In the genomic region with DNA sequence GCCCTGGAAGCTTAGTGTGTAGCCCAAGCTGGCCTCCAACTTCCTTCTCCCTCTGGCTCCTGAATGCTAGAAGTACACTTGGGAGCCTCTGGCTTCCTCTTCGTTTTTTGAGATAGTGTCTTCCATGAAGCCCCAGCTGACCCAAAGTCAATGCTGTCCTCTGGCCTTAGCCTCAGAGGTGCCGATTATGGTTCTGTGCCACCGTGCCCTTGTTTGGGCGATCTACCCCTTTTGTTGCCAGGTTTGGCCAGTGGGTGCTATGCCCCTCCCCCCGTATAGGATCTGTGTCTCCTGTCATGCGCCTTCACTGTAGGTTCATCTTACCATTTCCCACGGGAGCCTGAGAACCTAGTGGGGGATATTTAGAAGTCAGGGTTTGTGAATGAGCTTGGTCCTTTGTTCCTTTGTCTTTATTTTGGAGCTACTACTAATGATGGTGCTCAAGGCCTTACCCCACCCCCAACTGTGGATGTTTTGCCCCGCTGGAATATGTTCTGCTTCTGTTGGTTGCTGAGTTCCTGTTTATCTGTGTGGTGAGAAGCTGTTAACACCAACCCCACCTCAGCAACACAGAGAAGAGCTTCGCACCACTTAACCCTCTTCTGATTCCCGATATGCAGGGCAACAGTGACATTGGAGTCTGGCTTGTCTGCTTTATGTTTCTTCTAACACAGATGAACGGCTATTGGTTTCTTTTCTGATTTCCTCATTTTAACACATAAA, we compare ENCODE assay signal across 19 mouse cellular contexts. TPM values are rescaled to one million over a fixed set of nuclear protein-coding genes. Genes with fewer than 3 reads are reported as not detected.
DNase-seq lines count a peak whose midpoint lies in the region; ATAC-seq and TF ChIP-seq lines count a peak whose summit lies in the region.
"Had no signal": no experiment of that assay in that cellular context is flagged by ENCODE, and none has a peak within 500 bp of the region (broad histone marks: within the 10 kb centered on the region; RNA-seq: fewer than 3 reads in every experiment).

No protein-coding gene starts in this region.

- no peak for TF ChIP-seq POLR2A in thymus, adult 2 months (IDR thresholded peaks at IDR 0.05; ENCODE audit: control insufficient read depth, extremely low read depth, insufficient read depth, low read length, poor library complexity)

- no peak for TF ChIP-seq CTCF in intestine, postnatal 0 days (IDR thresholded peaks at IDR 0.05; ENCODE audit: low read depth)
- TF ChIP-seq CTCF in thymus, adult 2 months (IDR thresholded peaks at IDR 0.05; ENCODE audit: borderline replicate concordance, control insufficient read depth, extremely low read depth, insufficient read depth, low read length, poor library complexity): no peak

- no peaks in the 10 kb centered on the region for H3K9me3 ChIP-seq in heart, embryonic 13.5 days
- H3K9me3 ChIP-seq in liver, embryonic 12.5 days (replicated peaks): no peaks in the 10 kb centered on the region
- H3K9me3 ChIP-seq in intestine, postnatal 0 days (ENCODE audit: control insufficient read depth): no peaks in the 10 kb centered on the region
- H3K9me3 ChIP-seq: midbrain, embryonic 12.5 days had no signal

- WGBS in heart, embryonic 13.5 days: 54% methylated on average over 11 of the region's 11 CpGs
- WGBS in liver, embryonic 12.5 days (ENCODE audit: insufficient replicate concordance): 35% methylated on average over 11 of the region's 11 CpGs
- WGBS in intestine, postnatal 0 days: 73% methylated on average over 11 of the region's 11 CpGs
- WGBS in thymus, adult 2 months: 56% methylated on average over 11 of the region's 11 CpGs

- H3K4me3 ChIP-seq in heart, embryonic 13.5 days: no peak overlapping the region
- H3K4me3 ChIP-seq in liver, embryonic 12.5 days: no peak overlapping the region
- H3K4me3 ChIP-seq in intestine, postnatal 0 days (ENCODE audit: low read depth, low read length): no peak overlapping the region
- no peak overlapping the region for H3K4me3 ChIP-seq in thymus, adult 2 months (ENCODE audit: control insufficient read depth, insufficient read depth, low read length)
- H3K4me3 ChIP-seq: gastrocnemius, adult 2 months; midbrain, embryonic 12.5 days had no signal

- H3K4me1 ChIP-seq in heart, embryonic 13.5 days: peaks cover 54% of the 10 kb centered on the region
- H3K4me1 ChIP-seq in liver, embryonic 12.5 days: peaks cover 56% of the 10 kb centered on the region
- no peaks in the 10 kb centered on the region for H3K4me1 ChIP-seq in intestine, postnatal 0 days (replicated peaks; ENCODE audit: control insufficient read depth, insufficient read depth, low read length)
- peaks cover 3% of the 10 kb centered on the region for H3K4me1 ChIP-seq in thymus, adult 2 months (replicated peaks; ENCODE audit: control insufficient read depth, insufficient read depth, low read length)

- no peak for ATAC-seq in heart, embryonic 13.5 days (ENCODE audit: extremely low read depth, insufficient number of reproducible peaks, low FRiP score, low TSS enrichment)
- ATAC-seq in liver, embryonic 12.5 days: no peak; the same call in 1 of the 2 replicates
- ATAC-seq in intestine, postnatal 0 days: no peak

- H3K4me2 ChIP-seq in heart, embryonic 13.5 days: peak overlapping the region; percentile 47
- peak overlapping the region; percentile 42 for H3K4me2 ChIP-seq in liver, embryonic 12.5 days
- no peak overlapping the region for H3K4me2 ChIP-seq in intestine, postnatal 0 days (replicated peaks; ENCODE audit: low read depth)
- H3K4me2 ChIP-seq: midbrain, embryonic 12.5 days had no signal

- no peaks in the 10 kb centered on the region for H3K27me3 ChIP-seq in heart, embryonic 13.5 days (replicated peaks)
- no peaks in the 10 kb centered on the region for H3K27me3 ChIP-seq in liver, embryonic 12.5 days (replicated peaks)
- H3K27me3 ChIP-seq in intestine, postnatal 0 days (replicated peaks; ENCODE audit: control insufficient read depth, insufficient read depth, low read length): no peaks in the 10 kb centered on the region
- no peaks in the 10 kb centered on the region for H3K27me3 ChIP-seq in thymus, adult 2 months (ENCODE audit: control insufficient read depth, insufficient read depth, low read length)
- H3K27me3 ChIP-seq: midbrain, embryonic 12.5 days had no signal

- H3K27ac ChIP-seq in heart, embryonic 13.5 days (replicated peaks): 0 out of 2 replicates have a peak overlapping the region, but pooled peaks have one; percentile 32
- H3K27ac ChIP-seq in liver, embryonic 12.5 days: peak overlapping the region; percentile 22; the same call in 1 of the 2 replicates
- no peak overlapping the region for H3K27ac ChIP-seq in intestine, postnatal 0 days (ENCODE audit: low read depth, low read length)
- H3K27ac ChIP-seq in thymus, adult 2 months (ENCODE audit: control insufficient read depth, insufficient read depth, low read length): no peak overlapping the region
- H3K27ac ChIP-seq: gastrocnemius, adult 2 months; midbrain, embryonic 12.5 days had no signal

- intact Hi-C loops in heart, postnatal 25 days (cut with DNase I): no loop called here

- H3K36me3 ChIP-seq in heart, embryonic 13.5 days: peaks cover 40% of the 10 kb centered on the region
- peaks cover 45% of the 10 kb centered on the region for H3K36me3 ChIP-seq in liver, embryonic 12.5 days
- peaks cover 35% of the 10 kb centered on the region for H3K36me3 ChIP-seq in intestine, postnatal 0 days (ENCODE audit: control insufficient read depth, insufficient read depth)
- H3K36me3 ChIP-seq in thymus, adult 2 months (ENCODE audit: control insufficient read depth, insufficient read depth, low read length): peaks cover 23% of the 10 kb centered on the region

- peak overlapping the region; percentile 14; the same call in 1 of the 2 replicates for H3K9ac ChIP-seq in heart, embryonic 13.5 days
- H3K9ac ChIP-seq in liver, embryonic 12.5 days: no peak overlapping the region
- no peak overlapping the region for H3K9ac ChIP-seq in intestine, postnatal 0 days (ENCODE audit: low read depth, low read length)
- H3K9ac ChIP-seq: midbrain, embryonic 12.5 days had no signal

- no peak for DNase-seq in heart, postnatal 25 days (ENCODE audit: low spot score)
- DNase-seq in thymus, postnatal 0 days (ENCODE audit: low spot score): peak; percentile 35
- no peak for DNase-seq in thymus, adult 18-20 months
- DNase-seq in cerebellum, postnatal 14 days: no peak
- no peak for DNase-seq in thymus, adult 2 months
- DNase-seq: adrenal gland, postnatal 10 days; gastrocnemius, adult 2 months; lung, adult 2 months; right cerebral cortex, postnatal 14 days had no signal

RNA-seq across cellular contexts. Expression of a gene that starts 10.1 kb away (rescaled TPM):
- 31.8 and 34.6 TPM in 2 replicates for polyA plus RNA-seq in heart, embryonic 13.5 days (2015; fragmentation: Nextera tagmentation; extraction: Ambion mirVana)
- 10 to 100 TPM; 33.0 to 33.3 TPM for total RNA-seq in heart, postnatal 25 days (2021)
- 52.4 and 59.1 TPM in 2 replicates for polyA plus RNA-seq in thymus, postnatal 0 days (2015; fragmentation: Nextera tagmentation; extraction: Ambion mirVana)
- 50.5 and 56.7 TPM in 2 replicates for polyA plus RNA-seq in liver, embryonic 12.5 days (2016; fragmentation: Nextera tagmentation; extraction: Ambion mirVana)
- 33.3 and 36.7 TPM in 2 replicates for polyA plus RNA-seq in intestine, postnatal 0 days (2015; fragmentation: Nextera tagmentation; extraction: Ambion mirVana)
- polyA plus RNA-seq in thymus, adult 2 months (2012; rRNA removed): 95.6 and 109 TPM in 2 replicates

RNA-seq across cellular contexts. Expression of a gene that starts 29.2 kb away (rescaled TPM):
- polyA plus RNA-seq in heart, embryonic 13.5 days (2015; fragmentation: Nextera tagmentation; extraction: Ambion mirVana): not detected in 2 replicates
- total RNA-seq in heart, postnatal 25 days (2021): not detected
- polyA plus RNA-seq in thymus, postnatal 0 days (2015; fragmentation: Nextera tagmentation; extraction: Ambion mirVana): not detected in 2 replicates
- polyA plus RNA-seq in liver, embryonic 12.5 days (2016; fragmentation: Nextera tagmentation; extraction: Ambion mirVana): not detected in 2 replicates
- polyA plus RNA-seq in intestine, postnatal 0 days (2015; fragmentation: Nextera tagmentation; extraction: Ambion mirVana): not detected in 2 replicates
- polyA plus RNA-seq in thymus, adult 2 months (2012; rRNA removed): not detected in 2 replicates
- total RNA-seq: adrenal gland, postnatal 10 days; gastrocnemius, adult 2 months; left cerebral cortex, postnatal 14 days had no signal
- polyA plus RNA-seq: intestine, embryonic 14.5 days; large intestine, adult 2 months; lung, adult 2 months; midbrain, embryonic 12.5 days; neural tube, embryonic 14.5 days; stomach, embryonic 16.5 days; urinary bladder, adult 2 months had no signal

Comparison
In these comparisons a context has a peak if more than half of its experiments do, and no peak if none do; other contexts are left out.
1. H3K27ac ChIP-seq: peak in heart, embryonic 13.5 days (single experiment) and liver, embryonic 12.5 days (single experiment); none in intestine, postnatal 0 days (single experiment) and thymus, adult 2 months (single experiment).